Mouse (Mus musculus): ENCODE data around the gene Fgf12.

The Fgf12 gene

GRCm38 (mm10) chr16:28614412-28614811 is 138.5 kb downstream of the Fgf12 start:
- DNase-seq (ENCODE audit: low read depth, low spot score), result no peak

GRCm38 (mm10) chr16:28610940-28611339 is 141.9 kb downstream of the Fgf12 start:
- peak; percentile 84 for DNase-seq (ENCODE audit: low read depth, low spot score)

GRCm38 (mm10) chr16:28603155-28603554 is 149.7 kb downstream of the Fgf12 start:
- DNase-seq (ENCODE audit: low read depth, low spot score), result peak; percentile 79

- DNase-seq (ENCODE audit: low read depth, low spot score), result peak; percentile 94
Observed at GRCm38 (mm10) chr16:28601723-28602122, 151.1 kb downstream of the Fgf12 start.

- peak; percentile 91 for DNase-seq (ENCODE audit: low read depth, low spot score)
Observed at GRCm38 (mm10) chr16:28596112-28596511, 156.8 kb downstream of the Fgf12 start.

GRCm38 (mm10) chr16:28593075-28593915 is 159.6 kb downstream of the Fgf12 start:
- DNase-seq (ENCODE audit: low read depth, low spot score), result peak; percentile 94

GRCm38 (mm10) chr16:28592466-28592865 is 160.4 kb downstream of the Fgf12 start:
- DNase-seq (ENCODE audit: low read depth, low spot score), result no peak

GRCm38 (mm10) chr16:28591583-28591982 is 161.3 kb downstream of the Fgf12 start:
- DNase-seq (ENCODE audit: low read depth, low spot score), result no peak

- no peak for DNase-seq (ENCODE audit: low read depth, low spot score)
Observed at GRCm38 (mm10) chr16:28572212-28572611, 180.7 kb downstream of the Fgf12 start.

- DNase-seq (ENCODE audit: low read depth, low spot score), result no peak
Observed at GRCm38 (mm10) chr16:28564716-28565217, 188.1 kb downstream of the Fgf12 start.

GRCm38 (mm10) chr16:28564075-28564715 is 188.7 kb downstream of the Fgf12 start:
- peak; percentile 42 for DNase-seq (ENCODE audit: low read depth, low spot score)

GRCm38 (mm10) chr16:28562847-28563246 is 190.0 kb downstream of the Fgf12 start:
- DNase-seq (ENCODE audit: low read depth, low spot score), result peak; percentile 75

- DNase-seq (ENCODE audit: low read depth, low spot score), result peak; percentile 71
Observed at GRCm38 (mm10) chr16:28555219-28555618, 197.6 kb downstream of the Fgf12 start.

GRCm38 (mm10) chr16:28539423-28539822 is 213.4 kb downstream of the Fgf12 start:
- peak; percentile 56 for DNase-seq (ENCODE audit: low read depth, low spot score)

GRCm38 (mm10) chr16:28517596-28518524 is 235.0 kb downstream of the Fgf12 start:
- peak; percentile 94 for DNase-seq (ENCODE audit: low read depth, low spot score)

GRCm38 (mm10) chr16:28512446-28512845 is 240.4 kb downstream of the Fgf12 start:
- peak; percentile 47 for DNase-seq (ENCODE audit: low read depth, low spot score)

GRCm38 (mm10) chr16:28511413-28511812 is 241.5 kb downstream of the Fgf12 start:
- DNase-seq (ENCODE audit: low read depth, low spot score), result peak; percentile 31

GRCm38 (mm10) chr16:28497971-28498607 is 254.8 kb downstream of the Fgf12 start:
- peak; percentile 78 for DNase-seq (ENCODE audit: low read depth, low spot score)

GRCm38 (mm10) chr16:28491711-28492110 is 261.2 kb downstream of the Fgf12 start:
- DNase-seq (ENCODE audit: low read depth, low spot score), result peak; percentile 78

GRCm38 (mm10) chr16:28490515-28490914 is 262.4 kb downstream of the Fgf12 start:
- DNase-seq (ENCODE audit: low read depth, low spot score), result peak; percentile 96

- DNase-seq (ENCODE audit: low read depth, low spot score), result no peak
Observed at GRCm38 (mm10) chr16:28484920-28485319, 267.9 kb downstream of the Fgf12 start.

Data from brain, adult 2 months (tissue).